Mouse (Mus musculus) testis, adult 2 months (tissue): Measurements from ENCODE around the gene Tmem208. TPM values are rescaled to one million over a fixed set of nuclear protein-coding genes. Genes with fewer than 3 reads are reported as not detected.

Source experiments
- H3K27ac ChIP-seq: fragments of 200-500 bp; 2 replicates; pipeline ENCODE4 v1.5.1; 2012; ENCODE audit warnings: low read depth, low read length; ENCODE audit not compliant: control insufficient read depth, insufficient read depth
- H3K27me3 ChIP-seq: fragments of 200-500 bp; 2 replicates; pipeline ENCODE4 v1.6.1; 2012; ENCODE audit warnings: mild to moderate bottlenecking, low read length, moderate library complexity; ENCODE audit not compliant: control insufficient read depth, insufficient read depth
- H3K36me3 ChIP-seq: fragments of 200-500 bp; 2 replicates; pipeline ENCODE4 v1.6.1; 2012; ENCODE audit warnings: mild to moderate bottlenecking, low read length; ENCODE audit not compliant: control insufficient read depth, insufficient read depth
- H3K4me1 ChIP-seq: fragments of 200-500 bp; 2 replicates; pipeline ENCODE4 v1.6.1; 2012; ENCODE audit warnings: low read length; ENCODE audit not compliant: control insufficient read depth, insufficient read depth
- H3K4me3 ChIP-seq: fragments of 200-500 bp; 2 replicates; pipeline ENCODE4 v1.5.1; 2012; ENCODE audit warnings: low read depth, mild to moderate bottlenecking, low read length, moderate library complexity, mixed read lengths; ENCODE audit not compliant: control insufficient read depth
- CTCF ChIP-seq: fragments of 200-500 bp; IDR thresholded peaks from 2 replicates; pipeline ENCODE4 v1.5.1; 2012; ENCODE audit warnings: low read depth, mild to moderate bottlenecking, inconsistent platforms, low read length, moderate library complexity; ENCODE audit not compliant: control insufficient read depth, insufficient read depth, insufficient replicate concordance
- POLR2A ChIP-seq: fragments of 200-500 bp; IDR thresholded peaks from 2 replicates; pipeline ENCODE4 v1.6.1; 2012; ENCODE audit warnings: low read depth, mild to moderate bottlenecking, inconsistent platforms, low read length, moderate library complexity; ENCODE audit not compliant: control insufficient read depth
- polyA plus RNA-seq: library from polyadenylated mRNA; depleted of rRNA; stranded (reverse); fragments of >200 nt; gene quantifications from 2 replicates; pipeline ENCODE4 v1.2.3, GENCODE M21; 2012; rRNA removed

Tmem208 gene
- polyA plus RNA-seq, 1 experiment = 32.4 TPM

GRCm38 (mm10) chr8:105384070-105384469 lies 57.9 kb downstream of the Tmem208 start:
- H3K4me1 ChIP-seq = no peaks in the 10 kb centered on the region
- H3K27ac ChIP-seq = no peak overlapping the region
- no peaks in the 10 kb centered on the region for H3K27me3 ChIP-seq
- H3K36me3 ChIP-seq = no peaks in the 10 kb centered on the region
- H3K4me3 ChIP-seq = no peak overlapping the region
- no peak for TF ChIP-seq CTCF
- TF ChIP-seq POLR2A = no peak

Other genes starting within 250 kb of the Tmem208 start
- 0.14 and 0.17 TPM in 2 replicates for gene Ces3b, start 242.6 kb upstream of the Tmem208 start, polyA plus RNA-seq
- gene Ces4a, start 194.6 kb upstream of the Tmem208 start, polyA plus RNA-seq = 0.19 TPM in 2 replicates
- gene Cbfb, start 155.7 kb upstream of the Tmem208 start, polyA plus RNA-seq = 7.0 and 7.7 TPM in 2 replicates
- gene D230025D16Rik, start 101.2 kb upstream of the Tmem208 start, polyA plus RNA-seq = 6.4 and 7.8 TPM in 2 replicates
- 6.8 and 7.0 TPM in 2 replicates for gene B3gnt9, start 71.2 kb upstream of the Tmem208 start, polyA plus RNA-seq
- 2.4 TPM in 2 replicates for gene Tradd, start 61.7 kb upstream of the Tmem208 start, polyA plus RNA-seq
- 0.51 and 0.55 TPM in 2 replicates for gene Fbxl8, start 61.7 kb upstream of the Tmem208 start, polyA plus RNA-seq
- 0.09 and 0.20 TPM in 2 replicates for gene Hsf4, start 56.6 kb upstream of the Tmem208 start, polyA plus RNA-seq
- gene Nol3, start 50.2 kb upstream of the Tmem208 start, polyA plus RNA-seq = 0.09 and 0.11 TPM in 2 replicates
- gene 4931428F04Rik, start 36.5 kb upstream of the Tmem208 start, polyA plus RNA-seq = 78.2 and 90.9 TPM in 2 replicates
- 28.2 and 28.5 TPM in 2 replicates for gene Exoc3l, start 30.3 kb upstream of the Tmem208 start, polyA plus RNA-seq
- gene E2f4, start 28.7 kb upstream of the Tmem208 start, polyA plus RNA-seq = 64.1 and 67.7 TPM in 2 replicates
- 3.5 and 5.0 TPM in 2 replicates for gene Elmo3, start 20.8 kb upstream of the Tmem208 start, polyA plus RNA-seq
- gene Lrrc29, start 76 bp upstream of the Tmem208 start, polyA plus RNA-seq = 117 and 127 TPM in 2 replicates
- 17.9 TPM in 2 replicates for gene Fhod1, start 21.6 kb downstream of the Tmem208 start, polyA plus RNA-seq
- gene Slc9a5, start 22.5 kb downstream of the Tmem208 start, polyA plus RNA-seq = 33.5 and 35.4 TPM in 2 replicates
- gene Plekhg4, start 46.9 kb downstream of the Tmem208 start, polyA plus RNA-seq = 23.0 and 24.2 TPM in 2 replicates
- gene Kctd19, start 87.1 kb downstream of the Tmem208 start, polyA plus RNA-seq = 174 and 187 TPM in 2 replicates
- 75.6 and 79.0 TPM in 2 replicates for gene Lrrc36, start 87.2 kb downstream of the Tmem208 start, polyA plus RNA-seq
- 21.5 and 23.4 TPM in 2 replicates for gene Tppp3, start 145.2 kb downstream of the Tmem208 start, polyA plus RNA-seq
- gene Zdhhc1, start 170.5 kb downstream of the Tmem208 start, polyA plus RNA-seq = 45.4 and 50.1 TPM in 2 replicates
- gene Hsd11b2, start 192.4 kb downstream of the Tmem208 start, polyA plus RNA-seq = 0.19 and 0.41 TPM in 2 replicates
- gene Atp6v0d1, start 239.7 kb downstream of the Tmem208 start, polyA plus RNA-seq = 43.8 and 47.4 TPM in 2 replicates